Mouse (Mus musculus): ENCODE data around the gene Slc16a6. TPM values are rescaled to one million over a fixed set of nuclear protein-coding genes. Genes with fewer than 3 reads are reported as not detected.

Slc16a6 gene
- total RNA-seq (2014; rRNA removed) (11.5 and 22.1 TPM in 2 replicates), polyA plus RNA-seq (2015; fragmentation: Nextera tagmentation; extraction: Ambion mirVana) (4.8 and 6.3 TPM in 2 replicates)

DNA sequence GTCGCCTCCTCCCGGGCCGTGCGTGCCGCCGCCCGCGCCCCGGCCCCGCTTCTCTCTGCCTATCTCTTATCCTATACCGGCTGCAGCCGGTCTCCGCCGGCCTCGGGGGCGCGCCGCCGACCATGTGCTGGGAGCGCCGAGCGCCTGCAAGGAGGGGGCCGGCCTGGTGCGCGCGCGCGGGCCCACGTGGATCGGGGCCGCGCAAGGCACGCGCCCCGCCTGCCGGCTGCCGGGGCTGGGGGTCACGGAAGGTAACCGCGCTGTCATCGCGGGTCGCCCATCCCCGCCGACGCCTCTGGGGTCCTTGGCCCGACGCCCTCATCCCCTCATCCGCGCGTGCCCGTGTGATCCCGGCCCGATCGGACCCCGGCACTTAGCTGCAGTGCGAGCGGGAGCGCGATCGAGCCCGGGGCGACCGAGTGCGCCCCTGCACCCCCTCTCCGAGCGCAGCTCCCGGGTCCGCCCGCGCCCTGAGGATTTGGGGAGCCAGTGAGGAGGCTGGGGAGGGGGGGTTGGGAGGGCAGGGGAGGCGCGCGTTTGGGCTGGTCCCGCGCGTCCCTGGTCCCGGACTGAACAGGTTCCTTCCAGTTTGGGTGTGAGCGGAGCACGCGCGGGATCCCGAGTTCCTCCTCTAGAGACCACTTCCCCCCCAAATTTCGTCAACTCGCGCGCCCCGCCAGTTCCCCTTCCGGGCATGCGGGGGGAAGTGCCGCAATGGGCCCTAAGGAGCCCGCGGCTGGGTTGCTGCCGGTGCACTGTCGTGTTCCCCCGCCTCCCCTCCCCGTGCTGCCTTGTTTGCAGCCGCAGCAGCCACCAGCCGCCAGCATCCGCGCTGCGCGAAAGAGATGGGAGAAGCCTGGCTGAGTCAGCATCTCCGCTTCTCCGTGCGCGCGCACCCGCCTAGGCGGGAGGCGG, at the start of gene Slc16a6, which contains the start of gene Arsg:
Gene Slc16a6 (minus strand): TSS at position 428 of the 915 bp plus-strand sequence.
Gene Arsg (plus strand): TSS at position 204 of the 915 bp plus-strand sequence.
- Histone ChIP-seq H3K9me3 (ENCODE audit: low read length) (no peaks in the 10 kb centered on the region), H3K27me3 (ENCODE audit: insufficient read depth, low read length) (no peaks in the 10 kb centered on the region; the same call in 1 of the 2 replicates), H3K4me1 (ENCODE audit: insufficient read depth, low read length) (no peaks in the 10 kb centered on the region), H3K4me3 (ENCODE audit: low read depth, low read length) (peak within 1 kb of the TSS; percentile 81), H3K4me2 (ENCODE audit: low read depth, low read length, poor library complexity, severe bottlenecking) (peak within 1 kb of the TSS; percentile 94), H3K36me3 (ENCODE audit: insufficient read depth, low read length) (no peaks in the 10 kb centered on the region), H3K9ac (replicated peaks; ENCODE audit: low read length, poor library complexity, severe bottlenecking) (peak within 1 kb of the TSS; percentile 99), H3K27ac (ENCODE audit: low read depth, low read length) (peak within 1 kb of the TSS; percentile 95)
- WGBS, result under 1% methylated on average over 64 of the region's 111 CpGs
- DNase-seq (ENCODE audit: low spot score) (peak; percentile 89), ATAC-seq (ENCODE audit: low FRiP score) (peak; percentile 88)
- TF ChIP-seq CTCF (IDR thresholded peaks at IDR 0.05), result no peak

DNA sequence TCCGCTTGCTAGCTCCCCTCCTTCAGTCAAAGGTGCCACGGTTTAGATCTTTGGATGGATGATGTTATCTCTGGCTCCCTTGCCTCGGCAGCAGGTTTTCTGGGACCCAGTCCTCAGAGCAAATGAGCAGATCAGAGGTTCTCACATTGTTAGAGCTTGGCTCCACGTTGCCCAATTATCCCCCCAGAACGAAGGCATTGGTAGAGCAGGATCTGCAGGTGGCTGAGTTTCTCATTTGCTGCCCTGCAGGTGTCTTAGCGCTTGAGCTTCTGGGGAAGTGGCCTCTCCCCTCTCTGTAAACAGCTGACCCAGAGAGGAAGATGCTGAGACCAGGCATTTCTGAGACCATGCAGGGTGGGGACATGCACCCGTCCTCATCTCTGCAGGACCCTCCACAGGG, 47.6 kb upstream of the Slc16a6 start:
- Histone ChIP-seq H3K27ac (ENCODE audit: low read depth, low read length) (no peak overlapping the region), H3K4me3 (ENCODE audit: low read depth, low read length) (no peak overlapping the region), H3K9me3 (ENCODE audit: low read length) (no peaks in the 10 kb centered on the region), H3K9ac (replicated peaks; ENCODE audit: low read length, poor library complexity, severe bottlenecking) (no peak overlapping the region), H3K4me1 (ENCODE audit: insufficient read depth, low read length) (peaks cover 3% of the 10 kb centered on the region; the same call in 1 of the 2 replicates), H3K27me3 (ENCODE audit: insufficient read depth, low read length) (no peaks in the 10 kb centered on the region), H3K4me2 (ENCODE audit: low read depth, low read length, poor library complexity, severe bottlenecking) (no peak overlapping the region), H3K36me3 (ENCODE audit: insufficient read depth, low read length) (no peaks in the 10 kb centered on the region)
- TF ChIP-seq CTCF (IDR thresholded peaks at IDR 0.05), result no peak
- ATAC-seq (ENCODE audit: low FRiP score) (no peak), DNase-seq (ENCODE audit: low spot score) (no peak)
- 47% methylated on average over 7 of the region's 7 CpGs for WGBS

DNA sequence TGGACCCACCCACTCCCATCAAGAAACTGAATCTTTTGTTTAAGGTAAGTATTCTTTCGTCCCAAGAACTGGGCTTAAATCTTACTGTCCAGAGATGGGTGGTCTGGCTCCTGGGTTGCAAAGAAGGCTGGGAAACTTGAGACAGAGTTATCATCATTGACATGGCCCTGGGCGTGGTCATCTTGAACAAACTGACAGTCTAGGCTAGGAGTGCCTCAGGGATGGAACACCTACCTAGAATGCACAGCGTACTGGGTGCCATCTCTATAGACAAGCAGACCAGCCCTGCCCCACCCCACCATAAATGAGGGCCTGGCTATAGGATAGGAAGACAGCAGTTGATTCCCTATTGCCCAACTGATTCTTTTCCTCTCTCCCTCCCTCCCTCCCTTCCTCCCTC, 44.4 kb upstream of the Slc16a6 start:
- H3K36me3 ChIP-seq (ENCODE audit: insufficient read depth, low read length), result no peaks in the 10 kb centered on the region
- H3K4me1 ChIP-seq (ENCODE audit: insufficient read depth, low read length), result peaks cover 3% of the 10 kb centered on the region; the same call in 1 of the 2 replicates
- H3K9ac ChIP-seq (replicated peaks; ENCODE audit: low read length, poor library complexity, severe bottlenecking), result no peak overlapping the region
- no peak overlapping the region for H3K27ac ChIP-seq (ENCODE audit: low read depth, low read length)
- H3K9me3 ChIP-seq (ENCODE audit: low read length), result no peaks in the 10 kb centered on the region
- no peak for ATAC-seq (ENCODE audit: low FRiP score)
- H3K27me3 ChIP-seq (ENCODE audit: insufficient read depth, low read length), result no peaks in the 10 kb centered on the region
- H3K4me2 ChIP-seq (ENCODE audit: low read depth, low read length, poor library complexity, severe bottlenecking), result no peak overlapping the region
- no peak overlapping the region for H3K4me3 ChIP-seq (ENCODE audit: low read depth, low read length)
- TF ChIP-seq CTCF (IDR thresholded peaks at IDR 0.05), result no peak
- WGBS, result 87% methylated on average over 3 of the region's 3 CpGs
- no peak for DNase-seq (ENCODE audit: low spot score)

DNA sequence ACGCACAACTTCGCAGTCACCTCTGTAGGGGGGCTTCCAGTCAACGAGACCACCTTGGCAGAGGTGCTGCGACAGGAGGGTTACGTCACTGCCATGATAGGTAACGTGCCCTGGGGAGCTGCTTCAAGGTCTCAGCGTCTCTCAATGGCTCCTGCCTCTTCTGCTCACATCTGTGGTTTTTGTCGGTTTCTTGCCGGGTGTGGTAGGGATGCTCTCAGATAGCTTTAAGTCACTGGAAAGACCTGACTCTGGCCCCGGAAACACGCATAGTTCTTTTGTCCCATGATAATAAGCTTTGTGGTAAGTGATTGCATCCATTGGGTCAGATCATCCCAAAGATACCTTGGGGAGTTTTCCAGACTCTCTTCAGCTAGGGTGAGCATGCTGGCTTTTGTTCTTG, 43.9 kb upstream of the Slc16a6 start:
- Histone ChIP-seq H3K4me1 (ENCODE audit: insufficient read depth, low read length) (peaks cover 3% of the 10 kb centered on the region; the same call in 1 of the 2 replicates), H3K36me3 (ENCODE audit: insufficient read depth, low read length) (no peaks in the 10 kb centered on the region), H3K4me2 (ENCODE audit: low read depth, low read length, poor library complexity, severe bottlenecking) (no peak overlapping the region), H3K9me3 (ENCODE audit: low read length) (no peaks in the 10 kb centered on the region), H3K27ac (ENCODE audit: low read depth, low read length) (no peak overlapping the region), H3K27me3 (ENCODE audit: insufficient read depth, low read length) (no peaks in the 10 kb centered on the region), H3K4me3 (ENCODE audit: low read depth, low read length) (no peak overlapping the region), H3K9ac (replicated peaks; ENCODE audit: low read length, poor library complexity, severe bottlenecking) (no peak overlapping the region)
- no peak for TF ChIP-seq CTCF (IDR thresholded peaks at IDR 0.05)
- ATAC-seq (ENCODE audit: low FRiP score) (no peak), DNase-seq (ENCODE audit: low spot score) (no peak)
- 93% methylated on average over 11 of the region's 11 CpGs for WGBS

DNA sequence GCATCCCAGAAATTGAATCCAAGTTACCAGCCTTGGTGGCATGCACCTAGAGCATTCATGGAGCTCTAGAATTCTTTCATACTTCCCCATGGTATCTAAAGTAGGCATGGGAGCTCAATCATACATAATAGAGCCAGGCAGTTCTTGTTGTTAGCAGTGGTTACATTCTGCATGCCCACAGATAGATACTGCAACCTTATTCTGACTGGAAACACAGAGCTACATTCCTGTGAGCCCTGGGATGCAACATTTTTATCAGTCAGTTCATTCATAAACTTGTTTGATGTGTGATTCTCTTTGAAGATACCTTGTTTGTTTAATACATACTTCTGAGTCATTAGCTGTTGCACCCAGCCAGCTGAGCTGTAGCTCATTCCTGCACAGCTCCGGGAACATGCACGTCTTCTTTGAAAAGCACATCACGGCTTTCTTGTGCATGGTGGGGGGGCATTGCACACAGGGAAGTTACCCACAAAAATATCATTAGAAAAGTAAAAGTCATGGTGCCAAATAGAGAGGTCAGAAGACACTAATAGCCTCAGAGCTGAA, 40.7 kb upstream of the Slc16a6 start:
- H3K4me2 ChIP-seq (ENCODE audit: low read depth, low read length, poor library complexity, severe bottlenecking), result no peak overlapping the region
- no peaks in the 10 kb centered on the region for H3K4me1 ChIP-seq (ENCODE audit: insufficient read depth, low read length)
- H3K36me3 ChIP-seq (ENCODE audit: insufficient read depth, low read length), result no peaks in the 10 kb centered on the region
- no peak overlapping the region for H3K27ac ChIP-seq (ENCODE audit: low read depth, low read length)
- no peak overlapping the region for H3K9ac ChIP-seq (replicated peaks; ENCODE audit: low read length, poor library complexity, severe bottlenecking)
- TF ChIP-seq CTCF (IDR thresholded peaks at IDR 0.05), result no peak
- no peak overlapping the region for H3K4me3 ChIP-seq (ENCODE audit: low read depth, low read length)
- ATAC-seq (ENCODE audit: low FRiP score) (no peak), DNase-seq (ENCODE audit: low spot score) (no peak)
- H3K9me3 ChIP-seq (ENCODE audit: low read length), result no peaks in the 10 kb centered on the region
- WGBS, result 65% methylated on average over 3 of the region's 3 CpGs
- H3K27me3 ChIP-seq (ENCODE audit: insufficient read depth, low read length), result no peaks in the 10 kb centered on the region
